Mouse (Mus musculus) stomach, embryonic 16.5 days (tissue): ENCODE measurements around the gene Olfr774. TPM values are rescaled to one million over a fixed set of nuclear protein-coding genes. Genes with fewer than 3 reads are reported as not detected.
"Not testable (repeated sequence)": the region's sequence is repeated elsewhere in the genome, so short reads cannot be mapped to it uniquely, and the experiment has no call there.

Experiments
- ATAC-seq: fragments of 200-750 bp; cut with Nextera tagmentation; 2 replicates; pipeline ENCODE4 v1.8.0; 2017; ENCODE audit warnings: moderate number of reproducible peaks, moderate TSS enrichment; ENCODE audit not compliant: insufficient read depth, low FRiP score
- H3K27ac ChIP-seq: fragments of 300-500 bp; sonication (generic); 2 replicates; pipeline ENCODE4 v1.5.1; 2014; ENCODE audit warnings: low read length
- H3K27me3 ChIP-seq: fragments of 300-500 bp; sonication (generic); 2 replicates; pipeline ENCODE4 v1.6.1; 2014; ENCODE audit warnings: low read length, control low read depth, mixed read lengths; ENCODE audit not compliant: control insufficient read depth, insufficient read depth
- H3K36me3 ChIP-seq: fragments of 300-500 bp; sonication (generic); 2 replicates; pipeline ENCODE4 v1.6.1; 2014; ENCODE audit warnings: low read length; ENCODE audit not compliant: control insufficient read depth, insufficient read depth
- H3K4me1 ChIP-seq: fragments of 300-500 bp; sonication (generic); 2 replicates; pipeline ENCODE4 v1.6.1; 2014; ENCODE audit warnings: low read length, control low read depth, mixed read lengths; ENCODE audit not compliant: control insufficient read depth, insufficient read depth
- H3K4me2 ChIP-seq: fragments of 300-500 bp; sonication (generic); 2 replicates; pipeline ENCODE4 v1.6.1; 2014; ENCODE audit warnings: low read depth, low read length, mixed read lengths
- H3K4me3 ChIP-seq: fragments of 300-500 bp; sonication (generic); replicated peaks from 2 replicates; pipeline ENCODE4 v1.5.1; 2014; ENCODE audit warnings: mild to moderate bottlenecking, low read length
- H3K9ac ChIP-seq: fragments of 300-500 bp; sonication (generic); 2 replicates; pipeline ENCODE4 v1.6.1; 2014; ENCODE audit warnings: low read length
- H3K9me3 ChIP-seq: fragments of 300-500 bp; sonication (generic); replicated peaks from 2 replicates; pipeline ENCODE4 v1.6.1; 2016; ENCODE audit warnings: low read length, control low read depth; ENCODE audit not compliant: control insufficient read depth
- WGBS: fragments of 180-500 bp; shearing (Covaris S2); extraction: QIAGEN DNeasy Blood & Tissue Kit; methylation state at CpG from one replicate; pipeline ENCODE4 v1.1.7; 2014; 5-methylcytosine and 5-hydroxymethylcytosine counted together
- polyA plus RNA-seq: library from polyadenylated mRNA; unstranded; fragments of >200 nt; fragmentation: Nextera tagmentation; extraction: Ambion mirVana; gene quantifications from 2 replicates; pipeline ENCODE4 v1.2.1, GENCODE M21; 2015

Gene Olfr774
- not detected in 2 replicates for polyA plus RNA-seq

DNA sequence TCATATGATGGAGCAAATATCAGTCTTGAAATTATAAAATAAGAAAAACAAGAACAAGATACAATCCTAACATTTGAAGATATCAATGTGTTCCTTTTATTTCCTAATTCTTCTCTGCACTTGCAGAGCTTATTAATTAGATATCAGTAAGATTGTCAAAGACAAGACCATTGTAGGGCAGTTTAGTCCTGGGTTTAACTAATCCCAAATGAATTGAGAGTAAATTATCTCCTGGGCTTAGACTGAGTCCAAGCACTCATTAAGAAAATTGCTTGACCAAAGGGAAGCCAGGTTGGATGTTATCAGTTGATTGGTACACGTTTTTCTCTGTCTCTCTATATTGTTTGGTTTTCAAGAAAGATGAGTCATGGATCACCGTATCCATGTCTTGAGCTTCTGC lies at the start of gene Olfr774:
TSS of gene Olfr774 (plus strand) at position 301 of the 400 bp plus-strand sequence.
- H3K4me2 ChIP-seq = no peak within 1 kb of the TSS
- no peak for ATAC-seq
- WGBS = 69% methylated on average over 2 of the region's 2 CpGs
- H3K9me3 ChIP-seq = no peaks in the 10 kb centered on the region
- no peak within 1 kb of the TSS for H3K9ac ChIP-seq
- no peak within 1 kb of the TSS for H3K4me3 ChIP-seq
- no peak within 1 kb of the TSS for H3K27ac ChIP-seq
- H3K4me1 ChIP-seq = no peaks in the 10 kb centered on the region
- H3K36me3 ChIP-seq = no peaks in the 10 kb centered on the region
- H3K27me3 ChIP-seq = no peaks in the 10 kb centered on the region

DNA sequence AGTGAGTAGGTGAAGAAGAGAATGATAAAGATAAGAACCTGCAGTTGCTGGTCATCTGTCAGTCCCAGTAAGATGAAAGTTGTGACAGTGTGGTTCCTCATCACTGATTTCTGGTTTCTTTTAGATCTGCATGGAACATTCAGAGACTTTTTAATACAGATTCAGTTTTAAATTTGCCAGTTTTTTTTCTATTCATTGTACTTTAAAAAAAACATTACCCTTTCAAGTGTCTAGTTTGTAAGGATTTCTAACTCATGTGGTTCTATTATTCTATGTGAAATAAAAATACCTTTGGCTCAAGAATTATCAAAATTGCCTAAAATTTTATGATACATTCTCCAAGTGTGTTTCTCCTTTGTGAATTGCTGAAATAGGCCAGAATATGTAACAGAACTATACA lies 48.7 kb upstream of the Olfr774 start, which contains the start of gene Olfr773:
TSS of gene Olfr773 (minus strand) at position 101 of the 400 bp plus-strand sequence.
- not testable (repeated sequence) for H3K27me3 ChIP-seq, H3K27ac ChIP-seq, H3K9ac ChIP-seq, H3K4me2 ChIP-seq, ATAC-seq, H3K9me3 ChIP-seq, H3K4me1 ChIP-seq, H3K4me3 ChIP-seq, H3K36me3 ChIP-seq

DNA sequence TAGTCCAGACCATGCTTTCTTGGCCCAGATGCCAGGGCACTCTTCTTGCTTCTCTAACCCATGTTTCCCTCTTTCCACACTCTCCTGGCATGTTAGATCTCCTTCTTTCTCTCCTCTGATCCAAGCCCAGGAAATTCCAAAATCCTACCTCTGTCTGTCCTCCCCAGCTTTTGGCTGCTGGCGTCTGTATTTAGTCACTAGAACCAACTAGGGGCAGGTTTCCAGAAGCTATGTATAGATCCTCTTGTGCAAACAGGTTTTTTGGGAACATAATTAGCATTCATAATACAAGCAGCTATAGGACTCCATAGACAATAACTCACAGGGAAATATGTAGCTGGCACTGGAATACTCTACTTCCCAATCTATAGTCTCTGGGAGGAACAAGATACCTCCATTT lies 5.3 kb upstream of the Olfr774 start:
- Histone ChIP-seq H3K4me2 (no peak overlapping the region), H3K27me3 (no peaks in the 10 kb centered on the region), H3K27ac (no peak overlapping the region), H3K4me1 (no peaks in the 10 kb centered on the region), H3K4me3 (no peak overlapping the region), H3K9me3 (no peaks in the 10 kb centered on the region), H3K36me3 (no peaks in the 10 kb centered on the region), H3K9ac (no peak overlapping the region)
- no peak for ATAC-seq
- 90% methylated on average over 1 of the region's 1 CpGs for WGBS

GRCm38 (mm10) chr10:129248112-129248511 lies 12.1 kb downstream of the Olfr774 start, which contains the start of gene Olfr775:
Gene Olfr775 (plus strand): TSS chr10:129248412.
- H3K4me1 ChIP-seq = no peaks in the 10 kb centered on the region
- H3K4me2 ChIP-seq = no peak within 1 kb of the TSS
- H3K9ac ChIP-seq = no peak within 1 kb of the TSS
- H3K27ac ChIP-seq = no peak within 1 kb of the TSS
- no peaks in the 10 kb centered on the region for H3K36me3 ChIP-seq
- 67% methylated on average over 3 of the region's 3 CpGs for WGBS
- H3K4me3 ChIP-seq = no peak within 1 kb of the TSS
- ATAC-seq = no peak
- H3K27me3 ChIP-seq = no peaks in the 10 kb centered on the region
- no peaks in the 10 kb centered on the region for H3K9me3 ChIP-seq

GRCm38 (mm10) chr10:129258827-129259226 lies 22.8 kb downstream of the Olfr774 start, which contains the start of gene Olfr776:
Gene Olfr776 (plus strand): TSS chr10:129259127.
- Histone ChIP-seq H3K36me3 (no peaks in the 10 kb centered on the region), H3K4me2 (no peak within 1 kb of the TSS), H3K4me3 (no peak within 1 kb of the TSS), H3K9ac (no peak within 1 kb of the TSS), H3K27ac (no peak within 1 kb of the TSS), H3K4me1 (no peaks in the 10 kb centered on the region), H3K27me3 (no peaks in the 10 kb centered on the region), H3K9me3 (no peaks in the 10 kb centered on the region)
- ATAC-seq = no peak

- Histone ChIP-seq H3K27me3 (no peaks in the 10 kb centered on the region), H3K4me3 (no peak within 1 kb of the TSS), H3K36me3 (no peaks in the 10 kb centered on the region), H3K27ac (no peak within 1 kb of the TSS), H3K9ac (no peak within 1 kb of the TSS), H3K9me3 (no peaks in the 10 kb centered on the region), H3K4me2 (no peak within 1 kb of the TSS), H3K4me1 (no peaks in the 10 kb centered on the region)
- no peak for ATAC-seq
- 95% methylated on average over 2 of the region's 2 CpGs for WGBS
These were observed 35.1 kb downstream of the Olfr774 start, which contains the start of gene Olfr777 for GRCm38 (mm10) chr10:129271081-129271535. Gene Olfr777 (minus strand): TSS chr10:129271485.

Other genes starting within 250 kb of the Olfr774 start
- not detected in 2 replicates for gene Olfr9, start 246.8 kb upstream of the Olfr774 start, polyA plus RNA-seq
- not detected in 2 replicates for gene Olfr763, start 225.4 kb upstream of the Olfr774 start, polyA plus RNA-seq
- not detected in 2 replicates for gene Olfr764-ps1, start 196.3 kb upstream of the Olfr774 start, polyA plus RNA-seq
- gene Olfr765, start 186.2 kb upstream of the Olfr774 start, polyA plus RNA-seq = not detected in 2 replicates
- gene Olfr766-ps1, start 167.2 kb upstream of the Olfr774 start, polyA plus RNA-seq = not detected in 2 replicates
- not detected in 2 replicates for gene Olfr767, start 153.3 kb upstream of the Olfr774 start, polyA plus RNA-seq
- gene Olfr768, start 136.8 kb upstream of the Olfr774 start, polyA plus RNA-seq = not detected in 2 replicates
- not detected in 2 replicates for gene Olfr769, start 118.3 kb upstream of the Olfr774 start, polyA plus RNA-seq
- gene Olfr770, start 97.2 kb upstream of the Olfr774 start, polyA plus RNA-seq = not detected in 2 replicates
- gene Olfr771, start 71.5 kb upstream of the Olfr774 start, polyA plus RNA-seq = not detected in 2 replicates
- gene Olfr772, start 58.3 kb upstream of the Olfr774 start, polyA plus RNA-seq = not detected in 2 replicates
- not detected in 2 replicates for gene Olfr773, start 48.8 kb upstream of the Olfr774 start, polyA plus RNA-seq
- not detected in 2 replicates for gene Olfr775, start 12.2 kb downstream of the Olfr774 start, polyA plus RNA-seq
- gene Olfr776, start 22.9 kb downstream of the Olfr774 start, polyA plus RNA-seq = not detected in 2 replicates
- gene Olfr777, start 35.3 kb downstream of the Olfr774 start, polyA plus RNA-seq = not detected in 2 replicates
- not detected in 2 replicates for gene Olfr780, start 81.9 kb downstream of the Olfr774 start, polyA plus RNA-seq
- gene Olfr781, start 92.7 kb downstream of the Olfr774 start, polyA plus RNA-seq = not detected in 2 replicates
- not detected in 2 replicates for gene Olfr782, start 112.6 kb downstream of the Olfr774 start, polyA plus RNA-seq
- gene Olfr784, start 147.9 kb downstream of the Olfr774 start, polyA plus RNA-seq = 0.09 TPM in 1 of 2 replicates, not detected in the other
- not detected in 2 replicates for gene Olfr785, start 169.2 kb downstream of the Olfr774 start, polyA plus RNA-seq
- gene Olfr786, start 191.1 kb downstream of the Olfr774 start, polyA plus RNA-seq = not detected in 2 replicates
- gene Olfr787, start 225.7 kb downstream of the Olfr774 start, polyA plus RNA-seq = not detected in 2 replicates
- gene Olfr788, start 234.8 kb downstream of the Olfr774 start, polyA plus RNA-seq = not detected in 2 replicates
- not detected in 2 replicates for gene Olfr789, start 248.5 kb downstream of the Olfr774 start, polyA plus RNA-seq